Mouse (Mus musculus): ENCODE measurements at regions not wholly inside any gene's neighbourhood (a gene's known extent, or its start where the extent isn't known, plus 50 kb on each side); places are given as distances from the start of the nearest gene placed in this dataset.

DNA sequence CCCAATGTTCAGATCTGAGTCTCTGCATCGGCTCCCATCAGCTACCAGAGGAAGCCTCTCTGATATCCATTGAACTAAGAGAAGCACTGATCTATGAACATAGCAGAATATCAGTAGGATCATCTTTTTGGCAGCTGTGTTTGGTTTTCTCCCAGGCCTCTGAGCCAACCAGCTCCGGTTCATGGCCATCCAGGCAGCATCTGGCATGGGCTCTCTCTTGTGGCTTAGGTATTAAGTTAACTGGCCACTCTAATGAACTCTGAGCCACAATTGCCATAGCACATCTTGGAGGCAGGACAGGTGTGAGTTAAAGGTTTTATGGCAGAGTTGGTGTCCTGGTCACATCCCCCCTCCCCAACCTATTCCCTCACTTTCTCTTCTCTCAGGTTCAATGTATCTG is 90.2 kb upstream of the Ufm1 start:
- ATAC-seq (no peak), DNase-seq (ENCODE audit: low read depth, low spot score) (no peak)
- H3K27me3 ChIP-seq, result peaks cover 64% of the 10 kb centered on the region
- CTCF ChIA-PET, result interaction anchor here (1.0 to 1.3 kb wide), 2 partner anchors 12 to 20 kb away, joined by 3 to 4 read pairs; no protein-coding TSS in a partner anchor
- no peak for TF ChIP-seq CTCF (IDR thresholded peaks at IDR 0.05)
- in situ Hi-C loops (cut with MboI; ENCODE audit: low pct_unique_long_range_greater_than_20kb), result no loop called here
- POLR2A ChIA-PET, result no interaction called here

DNA sequence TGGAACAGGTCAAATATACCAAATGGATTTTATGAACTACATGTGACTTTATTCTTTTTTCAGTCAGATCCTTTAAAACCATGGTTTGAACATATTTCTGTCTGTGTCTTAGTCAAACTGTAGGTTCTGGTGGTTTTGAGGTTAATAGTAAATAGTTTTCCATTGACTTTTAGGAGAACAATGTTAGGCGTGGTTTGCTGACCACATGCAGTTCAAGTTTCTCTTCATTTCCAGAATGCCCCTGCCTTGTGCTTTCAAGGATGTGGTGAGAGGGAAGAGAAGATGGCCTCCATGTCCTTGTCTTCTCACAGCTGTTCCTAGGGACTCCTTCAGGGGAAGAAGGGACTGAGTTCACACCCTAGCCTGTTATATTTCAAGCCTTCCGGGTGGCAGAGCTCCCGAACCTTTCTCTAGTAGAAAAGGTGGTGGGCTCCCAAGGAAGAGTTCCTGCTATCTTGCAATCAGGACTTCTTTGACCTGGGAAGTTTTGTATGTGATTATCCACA is 76.1 kb upstream of the Ufm1 start:
- CTCF ChIA-PET, result no interaction called here
- in situ Hi-C loops (cut with MboI; ENCODE audit: low pct_unique_long_range_greater_than_20kb), result no loop called here
- no peak for ATAC-seq
- no peak for DNase-seq (ENCODE audit: low read depth, low spot score)
- H3K27me3 ChIP-seq, result peaks cover 55% of the 10 kb centered on the region
- TF ChIP-seq CTCF (IDR thresholded peaks at IDR 0.05), result no peak
- POLR2A ChIA-PET, result no interaction called here

DNA sequence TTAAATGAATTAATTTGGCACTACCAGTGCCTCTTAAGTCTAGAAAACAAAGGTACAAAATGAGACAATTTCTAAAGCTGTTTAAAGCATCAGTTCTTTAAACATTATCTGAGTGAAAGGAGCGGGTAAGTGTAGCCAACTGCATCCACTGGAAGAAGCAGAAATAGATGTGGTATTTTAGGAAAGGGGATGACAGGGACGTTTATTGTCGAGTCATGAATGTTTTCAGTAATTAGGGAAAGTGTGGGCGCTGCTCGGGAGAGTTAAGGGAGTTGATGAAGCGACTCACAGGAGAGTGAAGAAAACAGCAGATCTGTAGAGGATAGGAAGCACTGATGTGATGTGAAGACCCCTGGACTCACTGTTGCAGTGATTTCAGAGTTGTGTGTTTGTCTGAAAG is 68.1 kb upstream of the Ufm1 start:
- DNase-seq (ENCODE audit: low read depth, low spot score) (no peak), ATAC-seq (no peak)
- CTCF ChIA-PET, result interaction anchor here (1.6 kb wide), 1 partner anchor 84 kb away, joined by 3 read pairs; no protein-coding TSS in a partner anchor
- POLR2A ChIA-PET, result no interaction called here
- TF ChIP-seq CTCF (IDR thresholded peaks at IDR 0.05), result no peak
- peaks cover 46% of the 10 kb centered on the region for H3K27me3 ChIP-seq
- in situ Hi-C loops (cut with MboI; ENCODE audit: low pct_unique_long_range_greater_than_20kb), result no loop called here

DNA sequence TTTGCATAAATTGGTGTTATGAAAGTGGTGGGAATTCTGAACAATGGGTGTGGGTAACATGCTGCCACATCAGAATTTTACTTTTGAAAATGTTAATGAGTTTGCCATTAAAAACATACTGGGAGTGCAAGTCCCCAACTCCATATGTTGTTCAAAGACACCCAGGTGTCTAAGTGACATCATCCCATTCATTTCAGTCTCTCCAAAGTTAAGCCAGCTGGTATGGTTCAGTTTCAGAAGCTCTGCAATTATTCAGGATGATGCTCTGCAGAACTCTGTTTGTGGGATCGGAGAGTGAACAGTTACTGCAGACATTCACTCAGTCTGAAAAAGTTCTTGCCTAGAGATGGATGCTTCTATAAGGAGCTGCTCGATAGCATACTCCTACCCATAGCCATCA is 56.3 kb upstream of the Ufm1 start:
- no peak for ATAC-seq
- ChIA-PET POLR2A (interaction anchor here (0.6 kb wide), 1 partner anchor 23 kb away, joined by 3 read pairs; no protein-coding TSS in a partner anchor), CTCF (interaction anchor here (1.6 kb wide), 1 partner anchor 10 kb away, joined by 3 read pairs; no protein-coding TSS in a partner anchor)
- no peak for DNase-seq (ENCODE audit: low read depth, low spot score)
- no peak for TF ChIP-seq CTCF (IDR thresholded peaks at IDR 0.05)
- in situ Hi-C loops (cut with MboI; ENCODE audit: low pct_unique_long_range_greater_than_20kb), result no loop called here
- peaks cover 63% of the 10 kb centered on the region for H3K27me3 ChIP-seq

DNA sequence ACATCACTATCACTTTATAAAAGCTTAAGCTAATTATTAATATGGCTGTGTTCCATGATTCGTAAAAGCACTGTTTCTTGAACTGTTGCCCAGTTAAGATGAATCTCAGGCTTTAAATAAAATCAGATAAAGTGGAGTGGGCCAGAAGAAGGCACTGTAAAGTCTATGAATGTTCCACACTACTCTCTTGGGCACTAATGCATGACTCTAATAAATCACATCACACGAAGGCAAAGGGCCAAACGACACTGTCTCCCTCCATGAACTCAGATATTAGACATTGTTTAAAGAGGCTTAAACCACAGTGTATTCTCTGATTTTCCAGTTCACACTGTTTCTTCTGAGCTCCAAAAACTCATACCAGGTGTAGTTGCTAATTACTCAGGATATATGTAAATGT is 55.9 kb upstream of the Ufm1 start:
- no peak for ATAC-seq

DNA sequence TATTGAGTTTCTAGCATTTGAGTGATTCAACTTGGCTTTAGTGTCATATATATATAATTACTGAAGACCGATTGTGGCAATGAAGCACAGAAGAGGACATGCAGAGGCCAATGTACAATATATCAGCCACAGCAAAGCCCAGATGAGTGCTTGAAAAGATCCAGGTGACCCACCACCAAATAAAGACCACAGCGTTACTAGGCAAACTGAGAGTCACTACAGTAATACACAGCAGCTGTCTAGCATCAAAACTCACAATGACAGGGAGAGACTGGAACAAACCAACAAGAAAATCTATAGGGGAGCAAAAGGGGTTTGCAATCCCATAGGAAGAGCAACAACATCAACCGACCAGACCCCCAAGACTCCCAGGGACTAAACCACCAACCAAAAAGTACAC is 54.3 kb upstream of the Ufm1 start:
- peaks cover 52% of the 10 kb centered on the region for H3K27me3 ChIP-seq
- DNase-seq (ENCODE audit: low read depth, low spot score) (no peak), ATAC-seq (no peak)
- ChIA-PET POLR2A (no interaction called here), CTCF (no interaction called here)
- no peak for TF ChIP-seq CTCF (IDR thresholded peaks at IDR 0.05)
- in situ Hi-C loops (cut with MboI; ENCODE audit: low pct_unique_long_range_greater_than_20kb), result no loop called here

More for the DNA sequence above, 55.9 kb upstream of the Ufm1 start:
- no peak for TF ChIP-seq CTCF (IDR thresholded peaks at IDR 0.05)
- ChIA-PET POLR2A (interaction anchor here (0.6 kb wide), 1 partner anchor 23 kb away, joined by 3 read pairs; no protein-coding TSS in a partner anchor), CTCF (interaction anchor here (1.6 kb wide), 1 partner anchor 10 kb away, joined by 3 read pairs; no protein-coding TSS in a partner anchor)
- in situ Hi-C loops (cut with MboI; ENCODE audit: low pct_unique_long_range_greater_than_20kb), result no loop called here
- no peak for DNase-seq (ENCODE audit: low read depth, low spot score)
- H3K27me3 ChIP-seq, result peaks cover 66% of the 10 kb centered on the region

DNA sequence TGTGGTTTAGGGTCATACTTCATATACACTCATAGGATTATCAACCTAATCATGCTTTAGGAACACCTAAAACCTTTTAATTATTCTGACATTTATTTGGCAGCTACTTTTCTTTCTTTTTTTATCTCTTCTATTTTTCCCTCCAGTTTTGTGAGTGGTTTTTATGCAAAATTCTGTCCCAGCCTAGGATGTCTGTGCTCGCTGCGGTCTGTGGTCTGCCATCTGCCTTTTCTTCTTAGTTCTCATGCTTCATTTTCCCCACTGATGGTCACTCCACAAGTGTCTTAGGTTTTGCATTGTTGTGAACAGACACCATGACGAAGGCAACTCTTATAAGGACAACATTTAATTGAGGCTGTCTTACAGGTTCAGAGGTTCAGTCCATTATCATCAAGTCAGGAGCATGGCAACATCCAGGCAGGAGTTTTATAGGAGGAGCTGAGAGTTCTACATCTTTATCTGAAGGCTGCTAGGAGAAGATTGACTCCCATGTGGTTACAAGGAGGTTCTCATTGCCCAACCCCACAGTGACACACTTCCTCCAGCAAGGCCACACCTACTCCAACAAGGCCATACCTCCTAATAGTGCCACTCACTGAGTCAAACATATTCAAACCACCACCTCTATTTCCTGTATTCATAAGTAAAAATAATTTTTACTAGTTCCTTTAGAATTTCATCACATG is 50.5 kb upstream of the Ufm1 start:
- TF ChIP-seq CTCF (IDR thresholded peaks at IDR 0.05), result no peak
- DNase-seq (ENCODE audit: low read depth, low spot score), result no peak
- ATAC-seq, result no peak
- CTCF ChIA-PET, result no interaction called here
- H3K27me3 ChIP-seq, result peaks cover 35% of the 10 kb centered on the region
- POLR2A ChIA-PET, result no interaction called here
- in situ Hi-C loops (cut with MboI; ENCODE audit: low pct_unique_long_range_greater_than_20kb), result no loop called here
